Mouse (Mus musculus): ENCODE results near the gene Edaradd. TPM values are rescaled to one million over a fixed set of nuclear protein-coding genes. Genes with fewer than 3 reads are reported as not detected.
A peak's percentile ranks its signal among the peaks of the same experiment; 100 is the strongest.

Edaradd gene
- total and polyA plus RNA-seq, 3 experiments = 0.05 to 0.09 (median 0.08) TPM

GRCm38 (mm10) chr13:12453150-12453549 lies 67.1 kb downstream of the Edaradd start:
- H3K36me3 ChIP-seq (ENCODE audit: control insufficient read depth, insufficient read depth, low read length) = no peaks in the 10 kb centered on the region
- H3K27me3 ChIP-seq (ENCODE audit: control insufficient read depth, insufficient read depth, low read length) = no peaks in the 10 kb centered on the region
- no peaks in the 10 kb centered on the region for H3K79me2 ChIP-seq (replicated peaks; ENCODE audit: control insufficient read depth, insufficient read depth, low read length)
- TF ChIP-seq POLR2A (IDR thresholded peaks at IDR 0.05; ENCODE audit: insufficient read depth, low read depth, low read length) = no peak
- TF ChIP-seq CTCF (IDR thresholded peaks at IDR 0.05) = no peak
- no peak for TF ChIP-seq EP300 (IDR thresholded peaks at IDR 0.05; ENCODE audit: insufficient read depth, low read depth, low read length)
- H3K9ac ChIP-seq (ENCODE audit: low read depth, low read length) = no peak overlapping the region
- intact Hi-C loops (cut with DNase I) = no loop called here
- DNase-seq = no peak
- H3K27ac ChIP-seq = no peak overlapping the region
- WGBS = 92% methylated on average over 14 of the region's 14 CpGs
- no peaks in the 10 kb centered on the region for H3K4me1 ChIP-seq (ENCODE audit: control insufficient read depth, insufficient read depth, low read length)
- H3K4me3 ChIP-seq = no peak overlapping the region

- Histone ChIP-seq H3K27me3 (ENCODE audit: control insufficient read depth, insufficient read depth, low read length) (no peaks in the 10 kb centered on the region), H3K9ac (ENCODE audit: low read depth, low read length) (no peak overlapping the region), H3K4me3 (no peak overlapping the region), H3K36me3 (ENCODE audit: control insufficient read depth, insufficient read depth, low read length) (peaks cover 3% of the 10 kb centered on the region), H3K27ac (no peak overlapping the region; the same call in 1 of the 2 replicates), H3K79me2 (replicated peaks; ENCODE audit: control insufficient read depth, insufficient read depth, low read length) (no peaks in the 10 kb centered on the region), H3K4me1 (ENCODE audit: control insufficient read depth, insufficient read depth, low read length) (peaks cover 2% of the 10 kb centered on the region)
- WGBS = 52% methylated on average over 2 of the region's 2 CpGs
- TF ChIP-seq POLR2A (IDR thresholded peaks at IDR 0.05; ENCODE audit: insufficient read depth, low read depth, low read length) (no peak), EP300 (IDR thresholded peaks at IDR 0.05; ENCODE audit: insufficient read depth, low read depth, low read length) (no peak), CTCF (IDR thresholded peaks at IDR 0.05) (no peak)
- DNase-seq = peak in 1 of 2 experiments; percentile 21
- intact Hi-C loops (cut with DNase I) = no loop called here
These were observed 78.1 kb downstream of the Edaradd start for GRCm38 (mm10) chr13:12442008-12442587.

GRCm38 (mm10) chr13:12440813-12441212 lies 79.4 kb downstream of the Edaradd start:
- intact Hi-C loops (cut with DNase I) = no loop called here
- H3K79me2 ChIP-seq (replicated peaks; ENCODE audit: control insufficient read depth, insufficient read depth, low read length) = no peaks in the 10 kb centered on the region
- no peak overlapping the region for H3K27ac ChIP-seq
- DNase-seq = no peak
- H3K36me3 ChIP-seq (ENCODE audit: control insufficient read depth, insufficient read depth, low read length) = peaks cover 3% of the 10 kb centered on the region
- peaks cover 2% of the 10 kb centered on the region for H3K4me1 ChIP-seq (ENCODE audit: control insufficient read depth, insufficient read depth, low read length)
- no peaks in the 10 kb centered on the region for H3K27me3 ChIP-seq (ENCODE audit: control insufficient read depth, insufficient read depth, low read length)
- TF ChIP-seq EP300 (IDR thresholded peaks at IDR 0.05; ENCODE audit: insufficient read depth, low read depth, low read length) (no peak), CTCF (IDR thresholded peaks at IDR 0.05) (no peak), POLR2A (IDR thresholded peaks at IDR 0.05; ENCODE audit: insufficient read depth, low read depth, low read length) (no peak)
- 84% methylated on average over 6 of the region's 6 CpGs for WGBS
- no peak overlapping the region for H3K9ac ChIP-seq (ENCODE audit: low read depth, low read length)
- no peak overlapping the region for H3K4me3 ChIP-seq

GRCm38 (mm10) chr13:12439586-12439985 lies 80.7 kb downstream of the Edaradd start:
- TF ChIP-seq EP300 (IDR thresholded peaks at IDR 0.05; ENCODE audit: insufficient read depth, low read depth, low read length) (no peak), POLR2A (IDR thresholded peaks at IDR 0.05; ENCODE audit: insufficient read depth, low read depth, low read length) (no peak), CTCF (IDR thresholded peaks at IDR 0.05) (no peak)
- Histone ChIP-seq H3K9ac (ENCODE audit: low read depth, low read length) (no peak overlapping the region), H3K4me1 (ENCODE audit: control insufficient read depth, insufficient read depth, low read length) (peaks cover 2% of the 10 kb centered on the region), H3K27me3 (ENCODE audit: control insufficient read depth, insufficient read depth, low read length) (no peaks in the 10 kb centered on the region), H3K79me2 (replicated peaks; ENCODE audit: control insufficient read depth, insufficient read depth, low read length) (no peaks in the 10 kb centered on the region), H3K4me3 (no peak overlapping the region), H3K36me3 (ENCODE audit: control insufficient read depth, insufficient read depth, low read length) (peaks cover 3% of the 10 kb centered on the region), H3K27ac (no peak overlapping the region)
- DNase-seq = no peak
- intact Hi-C loops (cut with DNase I) = no loop called here
- 95% methylated on average over 3 of the region's 3 CpGs for WGBS

GRCm38 (mm10) chr13:12433843-12434242 lies 86.4 kb downstream of the Edaradd start:
- H3K36me3 ChIP-seq (ENCODE audit: control insufficient read depth, insufficient read depth, low read length) = no peaks in the 10 kb centered on the region
- 54% methylated on average over 5 of the region's 5 CpGs for WGBS
- H3K27me3 ChIP-seq (ENCODE audit: control insufficient read depth, insufficient read depth, low read length) = no peaks in the 10 kb centered on the region
- H3K4me1 ChIP-seq (ENCODE audit: control insufficient read depth, insufficient read depth, low read length) = no peaks in the 10 kb centered on the region
- no peak for TF ChIP-seq EP300 (IDR thresholded peaks at IDR 0.05; ENCODE audit: insufficient read depth, low read depth, low read length)
- TF ChIP-seq POLR2A (IDR thresholded peaks at IDR 0.05; ENCODE audit: insufficient read depth, low read depth, low read length) = no peak
- no peak for TF ChIP-seq CTCF (IDR thresholded peaks at IDR 0.05)
- intact Hi-C loops (cut with DNase I) = no loop called here
- no peak overlapping the region for H3K4me3 ChIP-seq
- no peak overlapping the region for H3K9ac ChIP-seq (ENCODE audit: low read depth, low read length)
- no peak overlapping the region for H3K27ac ChIP-seq
- DNase-seq = no peak
- no peaks in the 10 kb centered on the region for H3K79me2 ChIP-seq (replicated peaks; ENCODE audit: control insufficient read depth, insufficient read depth, low read length)

- WGBS = 94% methylated on average over 13 of the region's 13 CpGs
- TF ChIP-seq POLR2A (IDR thresholded peaks at IDR 0.05; ENCODE audit: insufficient read depth, low read depth, low read length) = no peak
- no peak for TF ChIP-seq EP300 (IDR thresholded peaks at IDR 0.05; ENCODE audit: insufficient read depth, low read depth, low read length)
- no peak for TF ChIP-seq CTCF (IDR thresholded peaks at IDR 0.05)
- Histone ChIP-seq H3K27ac (no peak overlapping the region), H3K36me3 (ENCODE audit: control insufficient read depth, insufficient read depth, low read length) (no peaks in the 10 kb centered on the region), H3K4me3 (no peak overlapping the region), H3K9ac (ENCODE audit: low read depth, low read length) (no peak overlapping the region), H3K79me2 (replicated peaks; ENCODE audit: control insufficient read depth, insufficient read depth, low read length) (no peaks in the 10 kb centered on the region), H3K27me3 (ENCODE audit: control insufficient read depth, insufficient read depth, low read length) (no peaks in the 10 kb centered on the region), H3K4me1 (ENCODE audit: control insufficient read depth, insufficient read depth, low read length) (no peaks in the 10 kb centered on the region)
- intact Hi-C loops (cut with DNase I) = no loop called here
- DNase-seq = no peak
These were observed 91.7 kb downstream of the Edaradd start for GRCm38 (mm10) chr13:12428556-12428955.

Other genes with a start within 250 kb of the Edaradd start
- gene Actn2, start 179.7 kb downstream of the Edaradd start, total RNA-seq (2021) = 1,000 to 10,000 TPM; 1,397 to 1,781 TPM
- gene Actn2, start 179.7 kb downstream of the Edaradd start, polyA plus RNA-seq (2012; rRNA removed) = 1,690 and 1,900 TPM in 2 replicates
- gene Heatr1, start 125.4 kb downstream of the Edaradd start, total RNA-seq (2021) = 10 to 100 TPM; 16.1 TPM
- 7.4 and 11.8 TPM in 2 replicates for gene Heatr1, start 125.4 kb downstream of the Edaradd start, polyA plus RNA-seq (2012; rRNA removed)
- gene Lgals8, start 55.5 kb downstream of the Edaradd start, total RNA-seq (2021) = 10 to 100 TPM; 35.9 to 39.7 TPM
- gene Lgals8, start 55.5 kb downstream of the Edaradd start, polyA plus RNA-seq (2012; rRNA removed) = 28.1 and 50.4 TPM in 2 replicates
- 1 to 10 TPM; 2.2 to 2.3 TPM for gene Ero1lb, start 45.4 kb upstream of the Edaradd start, total RNA-seq (2021)
- gene Ero1lb, start 45.4 kb upstream of the Edaradd start, polyA plus RNA-seq (2012; rRNA removed) = 1.3 and 1.6 TPM in 2 replicates

Measured in heart, adult 2 months (tissue).